Mouse (Mus musculus): ENCODE measurements around the gene Hps6. TPM values are rescaled to one million over a fixed set of nuclear protein-coding genes. Genes with fewer than 3 reads are reported as not detected.

The Hps6 gene
- polyA plus RNA-seq, 1 experiment from 2014 or later: 7.4 TPM

DNA sequence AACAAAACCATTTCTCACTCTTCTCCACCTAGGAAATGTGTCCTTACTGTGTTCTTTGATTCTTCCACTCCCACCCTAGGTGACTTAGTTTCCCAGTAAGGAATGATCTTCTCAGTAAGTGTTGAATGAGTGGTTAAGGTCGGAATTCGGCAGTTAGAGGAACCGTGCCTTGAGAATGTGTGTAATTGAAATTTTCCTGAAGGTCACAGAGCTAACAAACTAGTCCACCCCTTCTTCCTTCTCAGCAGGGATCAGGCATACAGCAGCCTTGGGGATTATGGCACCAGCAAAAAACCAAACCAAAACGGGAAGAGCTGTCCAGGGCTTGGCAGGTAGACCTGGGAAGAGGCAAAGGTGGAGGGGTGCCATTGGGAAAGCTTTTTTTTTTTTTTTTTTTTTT, 45.8 kb downstream of the Hps6 start:
- no peaks in the 10 kb centered on the region for H3K27me3 ChIP-seq (ENCODE audit: control insufficient read depth, insufficient read depth, low read length)
- no peak for ATAC-seq (replicated peaks; ENCODE audit: extremely low read depth, insufficient read depth, low FRiP score)
- H3K36me3 ChIP-seq (ENCODE audit: control insufficient read depth, insufficient read depth): no peaks in the 10 kb centered on the region
- H3K4me3 ChIP-seq (ENCODE audit: low read length): no peak overlapping the region
- no peak overlapping the region for H3K9ac ChIP-seq (ENCODE audit: low read length)
- H3K9me3 ChIP-seq (replicated peaks; ENCODE audit: control insufficient read depth, low read length): no peaks in the 10 kb centered on the region
- peaks cover 17% of the 10 kb centered on the region for H3K4me1 ChIP-seq (ENCODE audit: control insufficient read depth, insufficient read depth, low read length)
- WGBS: 65% methylated on average over 4 of the region's 4 CpGs
- H3K4me2 ChIP-seq (ENCODE audit: low read depth, low read length): no peak overlapping the region
- no peak overlapping the region for H3K27ac ChIP-seq (ENCODE audit: low read length)

DNA sequence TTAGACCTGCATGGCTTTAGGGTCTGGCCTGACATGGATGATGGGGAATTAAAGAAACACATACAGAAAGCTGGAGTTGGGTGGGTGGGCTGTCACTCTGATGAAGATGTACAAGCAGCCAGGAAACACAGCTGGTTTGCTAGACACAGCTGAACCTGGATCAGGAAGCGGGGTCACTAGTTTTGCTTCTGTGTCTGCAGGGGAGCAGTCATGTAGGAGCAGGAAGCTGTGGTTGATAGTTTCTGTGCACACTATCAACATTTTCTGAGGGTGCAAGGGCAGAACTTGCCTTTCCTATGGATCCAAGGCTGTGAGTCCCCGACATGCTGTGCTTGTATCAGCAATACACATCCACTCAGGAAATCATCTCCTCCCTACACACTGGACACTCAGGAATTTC, 47.2 kb downstream of the Hps6 start:
- Histone ChIP-seq H3K4me2 (ENCODE audit: low read depth, low read length) (no peak overlapping the region), H3K9ac (ENCODE audit: low read length) (no peak overlapping the region), H3K9me3 (replicated peaks; ENCODE audit: control insufficient read depth, low read length) (no peaks in the 10 kb centered on the region), H3K27me3 (ENCODE audit: control insufficient read depth, insufficient read depth, low read length) (no peaks in the 10 kb centered on the region), H3K4me1 (ENCODE audit: control insufficient read depth, insufficient read depth, low read length) (peaks cover 17% of the 10 kb centered on the region), H3K27ac (ENCODE audit: low read length) (no peak overlapping the region), H3K4me3 (ENCODE audit: low read length) (no peak overlapping the region), H3K36me3 (ENCODE audit: control insufficient read depth, insufficient read depth) (no peaks in the 10 kb centered on the region)
- no peak for ATAC-seq (replicated peaks; ENCODE audit: extremely low read depth, insufficient read depth, low FRiP score)
- WGBS: 65% methylated on average over 2 of the region's 2 CpGs

Other genes with a start within 250 kb of the Hps6 start
- 33.3 and 33.7 TPM in 2 replicates for gene Mgea5, start 219.7 kb upstream of the Hps6 start, polyA plus RNA-seq (2015; fragmentation: Nextera tagmentation; extraction: Ambion mirVana)
- gene Kcnip2, start 187.4 kb upstream of the Hps6 start, polyA plus RNA-seq (2015; fragmentation: Nextera tagmentation; extraction: Ambion mirVana): 16.6 and 17.9 TPM in 2 replicates
- gene Armh3, start 5.0 kb upstream of the Hps6 start, polyA plus RNA-seq (2015; fragmentation: Nextera tagmentation; extraction: Ambion mirVana): 14.8 and 15.3 TPM in 2 replicates
- 19.3 and 22.4 TPM in 2 replicates for gene Pprc1, start 41.4 kb downstream of the Hps6 start, polyA plus RNA-seq (2015; fragmentation: Nextera tagmentation; extraction: Ambion mirVana)
- gene Ldb1, start 41.7 kb downstream of the Hps6 start, polyA plus RNA-seq (2015; fragmentation: Nextera tagmentation; extraction: Ambion mirVana): 68.0 and 81.9 TPM in 2 replicates
- gene Nolc1, start 72.4 kb downstream of the Hps6 start, polyA plus RNA-seq (2015; fragmentation: Nextera tagmentation; extraction: Ambion mirVana): 42.5 and 53.8 TPM in 2 replicates
- gene Elovl3, start 128.4 kb downstream of the Hps6 start, polyA plus RNA-seq (2015; fragmentation: Nextera tagmentation; extraction: Ambion mirVana): not detected in 2 replicates
- gene Pitx3, start 144.8 kb downstream of the Hps6 start, polyA plus RNA-seq (2015; fragmentation: Nextera tagmentation; extraction: Ambion mirVana): 0.33 and 0.39 TPM in 2 replicates
- 36.1 and 42.7 TPM in 2 replicates for gene Gbf1, start 149.0 kb downstream of the Hps6 start, polyA plus RNA-seq (2015; fragmentation: Nextera tagmentation; extraction: Ambion mirVana)

Measured in heart, embryonic 16.5 days (tissue).